Mouse (Mus musculus) midbrain, embryonic 13.5 days (tissue): ENCODE results near the gene Nfia. TPM values are rescaled to one million over a fixed set of nuclear protein-coding genes. Genes with fewer than 3 reads are reported as not detected.
A peak's percentile ranks its signal among the peaks of the same experiment; 100 is the strongest.

ENCODE experiments used
- ATAC-seq: fragments of 200-750 bp; cut with Nextera tagmentation; 2 replicates; pipeline ENCODE4 v1.8.0; 2017; ENCODE audit warnings: mild to moderate bottlenecking, moderate TSS enrichment, moderate library complexity
- H3K27ac ChIP-seq: fragments of 300-500 bp; sonication (generic); 2 replicates; pipeline ENCODE4 v1.5.1; 2015; ENCODE audit warnings: inconsistent platforms, mild to moderate bottlenecking, moderate library complexity
- H3K27me3 ChIP-seq: fragments of 300-500 bp; sonication (generic); 2 replicates; pipeline ENCODE4 v1.6.1; 2015; ENCODE audit warnings: mild to moderate bottlenecking, inconsistent platforms
- H3K36me3 ChIP-seq: fragments of 300-500 bp; sonication (generic); 2 replicates; pipeline ENCODE4 v1.6.1; 2015; ENCODE audit warnings: mild to moderate bottlenecking, inconsistent platforms
- H3K4me1 ChIP-seq: fragments of 300-500 bp; sonication (generic); replicated peaks from 2 replicates; pipeline ENCODE4 v1.6.1; 2015; ENCODE audit warnings: inconsistent platforms
- H3K4me2 ChIP-seq: fragments of 300-500 bp; sonication (generic); replicated peaks from 2 replicates; pipeline ENCODE4 v1.6.1; 2015; ENCODE audit warnings: moderate library complexity, mild to moderate bottlenecking, inconsistent platforms
- H3K4me3 ChIP-seq: fragments of 300-500 bp; sonication (generic); replicated peaks from 2 replicates; pipeline ENCODE4 v1.5.1; 2015; ENCODE audit warnings: mild to moderate bottlenecking, inconsistent platforms
- H3K9ac ChIP-seq: fragments of 300-500 bp; sonication (generic); replicated peaks from 2 replicates; pipeline ENCODE4 v1.6.1; 2015; ENCODE audit warnings: mild to moderate bottlenecking, inconsistent platforms
- H3K9me3 ChIP-seq: fragments of 300-500 bp; sonication (generic); 2 replicates; pipeline ENCODE4 v1.6.1; 2016; ENCODE audit warnings: mild to moderate bottlenecking, inconsistent platforms
- WGBS: fragments of 180-500 bp; shearing (Covaris S2); methylation state at CpG from one replicate; pipeline ENCODE4 v1.1.7; 2015; 5-methylcytosine and 5-hydroxymethylcytosine counted together
- polyA plus RNA-seq: library from polyadenylated mRNA; unstranded; fragments of >200 nt; fragmentation: Nextera tagmentation; extraction: Ambion mirVana; gene quantifications from 2 replicates; pipeline ENCODE4 v1.2.1, GENCODE M21; 2015

Nfia gene
- polyA plus RNA-seq, 1 experiment from 2014 or later = 36.2 TPM

GRCm38 (mm10) chr4:97958121-97958520 lies 185.6 kb downstream of the Nfia start:
- 86% methylated on average over 5 of the region's 5 CpGs for WGBS
- no peak overlapping the region for H3K4me2 ChIP-seq
- H3K4me3 ChIP-seq = no peak overlapping the region
- no peak overlapping the region for H3K27ac ChIP-seq
- no peak for ATAC-seq
- no peaks in the 10 kb centered on the region for H3K27me3 ChIP-seq
- H3K9ac ChIP-seq = no peak overlapping the region
- H3K9me3 ChIP-seq = no peaks in the 10 kb centered on the region
- peaks cover 13% of the 10 kb centered on the region for H3K4me1 ChIP-seq
- H3K36me3 ChIP-seq = no peaks in the 10 kb centered on the region

GRCm38 (mm10) chr4:97962856-97963255 lies 190.3 kb downstream of the Nfia start:
- H3K9me3 ChIP-seq = no peaks in the 10 kb centered on the region
- no peak for ATAC-seq
- H3K4me3 ChIP-seq = no peak overlapping the region
- H3K27ac ChIP-seq = no peak overlapping the region
- H3K27me3 ChIP-seq = no peaks in the 10 kb centered on the region
- H3K4me1 ChIP-seq = no peaks in the 10 kb centered on the region; the same call in 1 of the 2 replicates
- H3K9ac ChIP-seq = no peak overlapping the region
- no peak overlapping the region for H3K4me2 ChIP-seq
- WGBS = 81% methylated on average over 7 of the region's 7 CpGs
- H3K36me3 ChIP-seq = no peaks in the 10 kb centered on the region

GRCm38 (mm10) chr4:97963951-97964350 lies 191.4 kb downstream of the Nfia start:
- Histone ChIP-seq H3K9me3 (no peaks in the 10 kb centered on the region), H3K27ac (no peak overlapping the region), H3K4me2 (no peak overlapping the region), H3K4me1 (no peaks in the 10 kb centered on the region; the same call in 1 of the 2 replicates), H3K4me3 (no peak overlapping the region), H3K27me3 (no peaks in the 10 kb centered on the region), H3K9ac (no peak overlapping the region), H3K36me3 (no peaks in the 10 kb centered on the region)
- WGBS = 82% methylated on average over 1 of the region's 1 CpGs
- no peak for ATAC-seq

DNA sequence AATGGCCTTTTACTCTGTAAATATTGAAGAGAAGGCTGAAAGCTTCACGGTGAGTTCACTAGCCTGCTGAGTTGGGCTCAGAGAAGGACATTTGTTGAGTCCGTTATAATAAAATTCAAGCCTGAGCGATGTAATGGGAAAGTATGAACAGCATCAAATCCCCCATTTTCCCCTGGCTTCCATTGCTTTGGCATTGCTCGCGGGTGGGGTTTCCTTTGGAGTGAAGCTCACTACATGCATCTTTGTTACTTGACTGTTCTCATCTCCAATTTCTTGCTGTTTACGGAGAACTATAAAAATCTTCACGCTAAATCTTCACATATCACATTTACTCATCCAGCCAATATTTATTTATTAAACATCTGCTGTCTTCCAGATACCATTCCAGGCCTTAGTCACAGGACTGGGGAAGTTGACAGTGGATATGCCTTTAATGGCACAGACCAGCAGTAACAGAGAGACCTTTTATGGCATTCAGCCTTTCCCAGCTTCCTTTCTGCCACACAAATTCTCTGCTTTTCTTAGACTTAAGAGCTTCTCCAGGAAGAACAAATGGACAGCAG lies 196.3 kb downstream of the Nfia start:
- no peak for ATAC-seq
- no peaks in the 10 kb centered on the region for H3K27me3 ChIP-seq
- H3K27ac ChIP-seq = no peak overlapping the region
- no peaks in the 10 kb centered on the region for H3K9me3 ChIP-seq
- no peak overlapping the region for H3K4me2 ChIP-seq
- H3K36me3 ChIP-seq = no peaks in the 10 kb centered on the region
- WGBS = 93% methylated on average over 7 of the region's 7 CpGs
- H3K4me1 ChIP-seq = no peaks in the 10 kb centered on the region
- no peak overlapping the region for H3K4me3 ChIP-seq
- H3K9ac ChIP-seq = no peak overlapping the region

DNA sequence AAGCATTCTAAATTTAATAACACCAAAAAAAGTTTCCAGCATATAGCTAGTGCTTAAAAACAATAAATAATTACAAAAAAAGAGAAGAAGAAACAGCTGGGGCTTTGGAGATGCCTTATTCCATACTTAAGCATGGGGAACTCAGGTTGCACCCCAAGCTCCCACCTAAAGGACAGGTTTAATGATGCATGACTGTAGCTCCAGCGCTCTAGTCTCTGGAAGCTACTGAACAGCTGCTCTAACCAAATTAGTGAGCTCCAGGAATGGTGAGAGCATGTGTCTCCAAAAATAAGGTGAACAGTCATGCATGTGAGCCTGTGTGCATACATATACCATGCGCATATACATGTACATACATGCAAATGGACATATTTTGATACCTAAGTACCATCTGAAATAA lies 200.5 kb downstream of the Nfia start:
- no peak overlapping the region for H3K27ac ChIP-seq
- H3K9me3 ChIP-seq = no peaks in the 10 kb centered on the region
- ATAC-seq = no peak
- WGBS = 96% methylated on average over 2 of the region's 2 CpGs
- H3K27me3 ChIP-seq = no peaks in the 10 kb centered on the region
- H3K9ac ChIP-seq = no peak overlapping the region
- H3K4me3 ChIP-seq = no peak overlapping the region
- H3K4me2 ChIP-seq = no peak overlapping the region
- H3K4me1 ChIP-seq = no peaks in the 10 kb centered on the region
- no peaks in the 10 kb centered on the region for H3K36me3 ChIP-seq

- WGBS = 89% methylated on average over 6 of the region's 6 CpGs
These were observed 201.5 kb downstream of the Nfia start for GRCm38 (mm10) chr4:97974037-97974436.

DNA sequence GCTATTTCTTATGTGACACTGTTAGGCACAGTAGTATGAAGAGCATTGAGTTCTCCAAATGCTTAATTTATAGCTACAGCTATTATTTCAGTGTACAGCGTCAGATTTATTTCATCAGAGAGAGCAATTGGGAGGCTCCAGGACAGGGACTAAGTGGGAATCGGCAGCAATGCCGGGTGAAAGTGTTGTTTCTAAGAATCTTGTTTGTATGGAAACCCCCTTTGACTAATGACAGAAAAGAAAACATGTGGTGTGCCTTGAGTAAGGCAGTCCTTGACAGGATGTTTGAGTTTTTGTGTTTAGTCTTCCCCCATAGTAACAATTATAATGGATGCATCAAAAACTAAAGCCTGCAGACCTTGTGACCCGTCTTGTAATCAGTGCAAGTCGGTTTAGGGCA lies 204.4 kb downstream of the Nfia start:
- no peak overlapping the region for H3K9ac ChIP-seq
- 80% methylated on average over 5 of the region's 5 CpGs for WGBS
- no peaks in the 10 kb centered on the region for H3K4me1 ChIP-seq
- no peak overlapping the region for H3K4me3 ChIP-seq
- H3K27me3 ChIP-seq = no peaks in the 10 kb centered on the region
- H3K4me2 ChIP-seq = no peak overlapping the region
- ATAC-seq = no peak
- H3K36me3 ChIP-seq = no peaks in the 10 kb centered on the region
- no peak overlapping the region for H3K27ac ChIP-seq
- no peaks in the 10 kb centered on the region for H3K9me3 ChIP-seq

More at GRCm38 (mm10) chr4:97974037-97974436, 201.5 kb downstream of the Nfia start:
- H3K27me3 ChIP-seq = no peaks in the 10 kb centered on the region
- H3K9ac ChIP-seq = no peak overlapping the region
- H3K4me3 ChIP-seq = no peak overlapping the region
- H3K36me3 ChIP-seq = no peaks in the 10 kb centered on the region
- no peaks in the 10 kb centered on the region for H3K4me1 ChIP-seq
- ATAC-seq = no peak
- H3K4me2 ChIP-seq = no peak overlapping the region
- no peaks in the 10 kb centered on the region for H3K9me3 ChIP-seq
- H3K27ac ChIP-seq = no peak overlapping the region

GRCm38 (mm10) chr4:97984361-97984760 lies 211.8 kb downstream of the Nfia start:
- 86% methylated on average over 2 of the region's 2 CpGs for WGBS
- no peaks in the 10 kb centered on the region for H3K36me3 ChIP-seq
- no peak overlapping the region for H3K4me3 ChIP-seq
- peaks cover 7% of the 10 kb centered on the region for H3K4me1 ChIP-seq
- no peak for ATAC-seq
- no peak overlapping the region for H3K4me2 ChIP-seq
- no peak overlapping the region for H3K9ac ChIP-seq
- peaks cover 4% of the 10 kb centered on the region; the same call in 1 of the 2 replicates for H3K27me3 ChIP-seq
- H3K27ac ChIP-seq = no peak overlapping the region
- no peaks in the 10 kb centered on the region for H3K9me3 ChIP-seq

DNA sequence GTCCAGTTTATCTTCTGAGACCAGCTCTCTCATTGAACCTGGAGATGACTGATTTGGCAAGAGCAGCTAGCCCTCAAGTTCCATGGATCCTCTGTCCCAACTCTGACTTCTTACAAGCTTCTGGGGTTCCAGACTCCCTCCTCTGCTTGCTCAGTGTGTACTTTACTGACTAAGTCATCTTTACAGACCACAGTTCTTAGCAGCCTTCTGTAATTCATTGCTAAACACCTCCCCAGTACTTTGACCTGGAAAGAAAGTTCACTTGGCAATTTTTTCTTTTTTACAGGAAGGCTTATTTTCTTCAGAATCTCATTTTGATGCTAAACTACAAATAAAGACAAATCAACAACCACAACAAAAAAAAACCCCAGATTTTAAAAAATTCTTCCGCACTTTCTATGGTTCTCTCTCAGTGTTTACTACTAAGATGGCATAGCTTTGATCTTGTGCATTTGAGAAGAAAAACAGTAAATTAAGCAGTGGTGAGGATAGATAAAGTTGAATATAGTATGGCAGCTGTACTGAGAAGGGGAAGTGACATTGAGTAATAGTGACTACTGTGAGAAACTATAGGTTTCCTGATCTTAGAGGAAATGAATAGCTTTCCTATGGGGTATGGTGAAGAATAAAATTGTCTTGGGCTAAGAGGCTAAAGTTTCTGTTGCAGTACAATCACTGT lies 213.7 kb downstream of the Nfia start:
- H3K9ac ChIP-seq = no peak overlapping the region
- 96% methylated on average over 1 of the region's 1 CpGs for WGBS
- H3K4me2 ChIP-seq = no peak overlapping the region
- H3K4me1 ChIP-seq = peaks cover 7% of the 10 kb centered on the region
- ATAC-seq = no peak
- H3K4me3 ChIP-seq = no peak overlapping the region
- H3K36me3 ChIP-seq = no peaks in the 10 kb centered on the region
- H3K27ac ChIP-seq = no peak overlapping the region
- H3K27me3 ChIP-seq = peaks cover 9% of the 10 kb centered on the region
- H3K9me3 ChIP-seq = no peaks in the 10 kb centered on the region

DNA sequence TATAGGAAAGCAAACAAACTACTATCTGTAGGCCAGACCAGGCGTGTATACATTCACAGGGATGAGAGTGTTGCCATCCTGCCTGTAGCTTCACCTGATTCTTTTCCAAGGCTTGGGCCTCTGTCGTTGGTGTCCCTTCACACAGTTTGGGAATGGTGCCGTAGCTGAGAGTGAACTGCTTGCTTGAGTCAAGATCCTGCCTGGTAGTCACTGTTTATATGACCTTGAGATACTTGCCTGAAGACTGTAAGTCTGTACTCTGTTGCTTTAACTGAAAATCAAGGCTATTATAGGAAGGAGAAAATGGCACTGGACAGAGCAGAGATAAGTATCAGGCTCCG lies 214.2 kb downstream of the Nfia start:
- Histone ChIP-seq H3K27me3 (peaks cover 9% of the 10 kb centered on the region), H3K9ac (no peak overlapping the region), H3K4me2 (no peak overlapping the region), H3K9me3 (no peaks in the 10 kb centered on the region), H3K4me1 (peaks cover 10% of the 10 kb centered on the region), H3K27ac (no peak overlapping the region), H3K4me3 (no peak overlapping the region), H3K36me3 (no peaks in the 10 kb centered on the region)
- 91% methylated on average over 4 of the region's 4 CpGs for WGBS
- no peak for ATAC-seq

DNA sequence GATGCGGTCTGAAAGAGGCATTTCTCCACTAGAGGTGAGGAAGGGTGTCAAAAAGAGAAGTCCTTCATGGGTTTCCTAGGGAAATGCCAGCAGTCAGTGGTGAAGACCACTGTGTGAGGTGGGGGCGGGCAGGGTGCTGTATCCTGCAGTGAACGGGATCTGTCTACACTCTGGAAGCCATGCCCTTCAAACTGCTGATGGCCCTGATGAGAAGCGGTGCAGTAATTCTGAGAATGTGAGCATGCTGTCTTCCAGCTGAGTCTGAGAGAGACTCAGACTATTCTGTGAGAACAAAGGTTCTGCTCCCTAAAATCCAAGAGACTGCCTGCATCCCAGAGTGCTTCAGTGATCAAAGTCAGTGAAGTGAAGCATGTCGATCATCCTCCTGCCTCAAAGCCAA lies 216.2 kb downstream of the Nfia start:
- no peaks in the 10 kb centered on the region for H3K9me3 ChIP-seq
- H3K4me3 ChIP-seq = no peak overlapping the region
- 21% methylated on average over 5 of the region's 5 CpGs for WGBS
- peaks cover 9% of the 10 kb centered on the region for H3K27me3 ChIP-seq
- H3K27ac ChIP-seq = peak overlapping the region; percentile 5; the same call in 1 of the 2 replicates
- 0 out of 2 replicates have a peak overlapping the region, but pooled peaks have one; percentile 9 for H3K4me2 ChIP-seq
- H3K9ac ChIP-seq = no peak overlapping the region
- peaks cover 16% of the 10 kb centered on the region for H3K4me1 ChIP-seq
- no peaks in the 10 kb centered on the region for H3K36me3 ChIP-seq
- no peak for ATAC-seq

DNA sequence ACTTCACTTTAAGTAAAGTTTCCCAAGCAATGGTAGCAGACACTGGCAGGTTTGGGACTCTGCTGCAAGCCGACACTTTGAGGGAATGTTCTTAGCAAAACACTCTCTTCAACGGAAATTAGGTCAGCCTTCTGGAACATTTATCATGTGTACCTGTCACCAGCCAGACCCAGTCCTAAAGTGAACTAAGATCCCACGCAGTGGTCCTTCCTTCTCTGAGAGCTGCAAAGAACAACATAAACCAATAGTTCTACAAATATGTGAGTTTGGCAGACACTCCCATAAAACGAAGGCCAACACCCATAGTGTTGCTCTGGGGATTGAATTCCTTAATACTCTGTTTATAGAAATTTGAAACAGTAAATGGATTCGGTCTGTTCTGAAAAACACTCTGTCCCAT lies 217.9 kb downstream of the Nfia start:
- 77% methylated on average over 5 of the region's 5 CpGs for WGBS
- H3K4me1 ChIP-seq = peaks cover 16% of the 10 kb centered on the region
- no peak overlapping the region for H3K4me3 ChIP-seq
- no peak overlapping the region for H3K27ac ChIP-seq
- peaks cover 9% of the 10 kb centered on the region for H3K27me3 ChIP-seq
- H3K4me2 ChIP-seq = no peak overlapping the region
- no peaks in the 10 kb centered on the region for H3K9me3 ChIP-seq
- no peak for ATAC-seq
- H3K36me3 ChIP-seq = no peaks in the 10 kb centered on the region
- no peak overlapping the region for H3K9ac ChIP-seq

GRCm38 (mm10) chr4:97991395-97991794 lies 218.9 kb downstream of the Nfia start:
- no peaks in the 10 kb centered on the region for H3K36me3 ChIP-seq
- no peak overlapping the region for H3K4me2 ChIP-seq
- 72% methylated on average over 11 of the region's 11 CpGs for WGBS
- H3K9ac ChIP-seq = no peak overlapping the region
- H3K4me1 ChIP-seq = peaks cover 17% of the 10 kb centered on the region
- no peak overlapping the region for H3K4me3 ChIP-seq
- H3K27me3 ChIP-seq = peaks cover 9% of the 10 kb centered on the region
- no peak overlapping the region for H3K27ac ChIP-seq
- no peaks in the 10 kb centered on the region for H3K9me3 ChIP-seq
- no peak for ATAC-seq
